In the genomic region with DNA sequence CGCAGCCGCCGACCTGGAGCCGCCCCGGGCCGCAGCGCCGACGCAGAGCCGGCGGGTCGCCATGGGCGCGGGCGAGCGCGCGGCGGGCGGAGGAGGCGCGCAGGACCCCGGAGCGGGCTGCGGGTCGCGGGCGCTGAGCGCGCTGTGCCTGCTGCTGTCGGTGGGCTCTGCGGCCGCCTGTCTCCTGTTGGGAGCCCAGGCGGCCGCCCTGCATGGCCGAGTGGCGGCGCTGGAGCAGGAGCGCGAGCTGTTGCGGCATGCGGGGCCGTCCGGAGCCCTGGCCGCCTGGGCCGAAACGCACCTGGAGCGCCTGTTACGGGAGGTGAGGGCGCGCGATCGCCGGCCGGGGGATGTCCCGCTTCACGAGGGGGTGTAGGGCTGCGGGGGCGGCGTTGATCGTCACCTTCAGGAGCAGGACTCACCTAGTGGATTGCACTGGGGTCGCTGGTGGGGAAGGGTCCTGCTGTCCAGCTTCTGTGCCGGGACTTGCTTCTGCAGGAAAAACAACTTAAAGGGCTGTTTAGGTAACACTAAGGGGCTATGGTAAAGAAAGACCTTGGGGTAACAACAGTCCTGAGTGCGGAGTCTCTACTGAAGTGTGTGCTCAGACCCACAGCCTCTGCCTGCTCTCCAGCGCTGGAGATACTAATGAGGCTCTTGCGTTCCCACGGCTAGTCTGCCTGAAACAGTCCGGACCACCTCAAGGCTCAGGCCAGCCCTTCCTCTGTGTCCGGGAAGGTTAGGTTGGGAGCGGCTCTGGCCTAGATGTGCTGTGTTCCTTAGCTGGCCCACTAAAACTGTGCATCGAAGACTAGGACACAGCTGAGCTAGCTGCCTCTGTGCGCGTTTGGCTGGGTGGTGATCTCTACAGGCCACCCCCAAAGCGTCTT, we compare ENCODE assay signal across 7 mouse cellular contexts. TPM values are rescaled to one million over a fixed set of nuclear protein-coding genes. Genes with fewer than 3 reads are reported as not detected.
DNase-seq lines count a peak whose midpoint lies in the region; ATAC-seq and TF ChIP-seq lines count a peak whose summit lies in the region.

No protein-coding gene starts in this region.

- 2% methylated on average over 67 of the region's 74 CpGs for WGBS in forebrain, embryonic 13.5 days
- WGBS in hindbrain, embryonic 12.5 days: 2% methylated on average over 73 of the region's 74 CpGs
- WGBS in limb, embryonic 13.5 days: 2% methylated on average over 58 of the region's 74 CpGs
- WGBS in midbrain, embryonic 16.5 days: 2% methylated on average over 67 of the region's 74 CpGs
- 6% methylated on average over 74 of the region's 74 CpGs for WGBS in thymus, adult 2 months

- H3K27me3 ChIP-seq in C2C12 (ENCODE audit: control insufficient read depth, insufficient read depth, insufficient read length): peaks cover 18% of the 10 kb centered on the region
- peaks cover 19% of the 10 kb centered on the region for H3K27me3 ChIP-seq in forebrain, embryonic 13.5 days
- peaks cover 13% of the 10 kb centered on the region; the same call in 1 of the 2 replicates for H3K27me3 ChIP-seq in hindbrain, embryonic 12.5 days
- H3K27me3 ChIP-seq in limb, embryonic 13.5 days: 0 out of 2 replicates have a peak, but pooled peaks cover 7% of the 10 kb centered on the region
- H3K27me3 ChIP-seq in midbrain, embryonic 16.5 days (ENCODE audit: control insufficient read depth, insufficient read depth, low read depth, low read length): no peaks in the 10 kb centered on the region
- H3K27me3 ChIP-seq in thymus, adult 2 months (ENCODE audit: control insufficient read depth, insufficient read depth, low read length): peaks cover 9% of the 10 kb centered on the region

- H3K79me3 ChIP-seq in C2C12 (ENCODE audit: low read depth): no peaks in the 10 kb centered on the region

- no peaks in the 10 kb centered on the region for H3K79me2 ChIP-seq in C2C12 (ENCODE audit: control insufficient read depth, insufficient read depth)

- DNase-seq in Muller cell, postnatal 12 days (ENCODE audit: inconsistent ontology term): peak; percentile 64
- no peak for DNase-seq in thymus, adult 2 months

- peak overlapping the region; percentile 59 for H3ac ChIP-seq in C2C12 (ENCODE audit: control insufficient read depth, insufficient read length, low read depth)

- peak; percentile 23 for TF ChIP-seq CTCF in C2C12 (IDR thresholded peaks at IDR 0.05; ENCODE audit: control insufficient read depth, insufficient read depth, insufficient read length)
- no peak for TF ChIP-seq CTCF in thymus, adult 2 months (IDR thresholded peaks at IDR 0.05; ENCODE audit: borderline replicate concordance, control insufficient read depth, extremely low read depth, insufficient read depth, low read length, poor library complexity)

- H3K4me2 ChIP-seq in forebrain, embryonic 13.5 days: peak overlapping the region; percentile 94
- peak overlapping the region; percentile 82 for H3K4me2 ChIP-seq in hindbrain, embryonic 12.5 days (replicated peaks)
- H3K4me2 ChIP-seq in limb, embryonic 13.5 days (replicated peaks): peak overlapping the region; percentile 88
- H3K4me2 ChIP-seq in midbrain, embryonic 16.5 days (ENCODE audit: low read length): peak overlapping the region; percentile 95

- peak overlapping the region; percentile 11 for H3K4me3 ChIP-seq in C2C12 (ENCODE audit: insufficient read depth, poor library complexity, severe bottlenecking)
- peak overlapping the region; percentile 58 for H3K4me3 ChIP-seq in forebrain, embryonic 13.5 days
- H3K4me3 ChIP-seq in hindbrain, embryonic 12.5 days: peak overlapping the region; percentile 71
- H3K4me3 ChIP-seq in limb, embryonic 13.5 days: peak overlapping the region; percentile 63
- H3K4me3 ChIP-seq in midbrain, embryonic 16.5 days (ENCODE audit: low read depth, low read length): peak overlapping the region; percentile 59
- peak overlapping the region; percentile 38 for H3K4me3 ChIP-seq in thymus, adult 2 months (ENCODE audit: control insufficient read depth, insufficient read depth, low read length)

- ATAC-seq in forebrain, embryonic 13.5 days: peak; percentile 78
- peak; percentile 86 for ATAC-seq in hindbrain, embryonic 12.5 days (ENCODE audit: low FRiP score)
- ATAC-seq in limb, embryonic 13.5 days (ENCODE audit: low FRiP score, low read depth): peak; percentile 78
- ATAC-seq in midbrain, embryonic 16.5 days: peak; percentile 86

- H3K27ac ChIP-seq in forebrain, embryonic 13.5 days: no peak overlapping the region
- peak overlapping the region; percentile 36; the same call in 1 of the 2 replicates for H3K27ac ChIP-seq in hindbrain, embryonic 12.5 days
- peak overlapping the region; percentile 72; the same call in 1 of the 2 replicates for H3K27ac ChIP-seq in limb, embryonic 13.5 days
- H3K27ac ChIP-seq in midbrain, embryonic 16.5 days (ENCODE audit: low read length): no peak overlapping the region
- no peak overlapping the region for H3K27ac ChIP-seq in thymus, adult 2 months (ENCODE audit: control insufficient read depth, insufficient read depth, low read length)

- no peaks in the 10 kb centered on the region for H3K36me3 ChIP-seq in C2C12 (ENCODE audit: control insufficient read depth, insufficient read depth)
- H3K36me3 ChIP-seq in forebrain, embryonic 13.5 days (ENCODE audit: poor library complexity, severe bottlenecking): peaks cover 1% of the 10 kb centered on the region; the same call in 1 of the 2 replicates
- no peaks in the 10 kb centered on the region for H3K36me3 ChIP-seq in hindbrain, embryonic 12.5 days
- peaks cover 2% of the 10 kb centered on the region for H3K36me3 ChIP-seq in limb, embryonic 13.5 days
- no peaks in the 10 kb centered on the region for H3K36me3 ChIP-seq in midbrain, embryonic 16.5 days (ENCODE audit: control insufficient read depth, insufficient read depth, low read length)
- H3K36me3 ChIP-seq in thymus, adult 2 months (ENCODE audit: control insufficient read depth, insufficient read depth, low read length): no peaks in the 10 kb centered on the region

- peaks cover 11% of the 10 kb centered on the region for H3K4me1 ChIP-seq in forebrain, embryonic 13.5 days
- peaks cover 10% of the 10 kb centered on the region for H3K4me1 ChIP-seq in hindbrain, embryonic 12.5 days
- H3K4me1 ChIP-seq in limb, embryonic 13.5 days: peaks cover 19% of the 10 kb centered on the region
- H3K4me1 ChIP-seq in midbrain, embryonic 16.5 days (ENCODE audit: control insufficient read depth, insufficient read depth, low read length): peaks cover 4% of the 10 kb centered on the region
- H3K4me1 ChIP-seq in thymus, adult 2 months (replicated peaks; ENCODE audit: control insufficient read depth, insufficient read depth, low read length): peaks cover 5% of the 10 kb centered on the region; the same call in 1 of the 2 replicates

- 0 out of 2 replicates have a peak, but pooled peaks cover 1% of the 10 kb centered on the region for H3K9me3 ChIP-seq in forebrain, embryonic 13.5 days (replicated peaks)
- no peaks in the 10 kb centered on the region; the same call in 1 of the 2 replicates for H3K9me3 ChIP-seq in hindbrain, embryonic 12.5 days (replicated peaks)
- peaks cover 3% of the 10 kb centered on the region; the same call in 1 of the 2 replicates for H3K9me3 ChIP-seq in limb, embryonic 13.5 days
- no peaks in the 10 kb centered on the region for H3K9me3 ChIP-seq in midbrain, embryonic 16.5 days (replicated peaks; ENCODE audit: control insufficient read depth, low read length, poor library complexity, severe bottlenecking)

- H3K9ac ChIP-seq in forebrain, embryonic 13.5 days: peak overlapping the region; percentile 70
- H3K9ac ChIP-seq in hindbrain, embryonic 12.5 days: peak overlapping the region; percentile 71
- H3K9ac ChIP-seq in limb, embryonic 13.5 days: peak overlapping the region; percentile 74
- peak overlapping the region; percentile 47 for H3K9ac ChIP-seq in midbrain, embryonic 16.5 days (ENCODE audit: low read depth, low read length)

- no peak for TF ChIP-seq POLR2A in thymus, adult 2 months (IDR thresholded peaks at IDR 0.05; ENCODE audit: control insufficient read depth, extremely low read depth, insufficient read depth, low read length, poor library complexity)

TF ChIP-seq in C2C12, 6 proteins besides CTCF, POLR2A, EP300 and RAD21:
- TF ChIP-seq USF1 (IDR thresholded peaks at IDR 0.05; ENCODE audit: low read depth) (no peak), FOSL1 (IDR thresholded peaks at IDR 0.05; ENCODE audit: insufficient read depth, low read length, poor library complexity, severe bottlenecking) (no peak)

RNA-seq across cellular contexts. Expression of a gene that starts 0.6 kb away (rescaled TPM):
- 0.43 TPM for polyA plus RNA-seq in C2C12 (2012; fragmentation: generic; extraction: Trizol)
- polyA plus RNA-seq in forebrain, embryonic 13.5 days (2015; fragmentation: Nextera tagmentation; extraction: Ambion mirVana): 1.3 and 1.7 TPM in 2 replicates
- 15.9 and 17.1 TPM in 2 replicates for polyA plus RNA-seq in hindbrain, embryonic 12.5 days (2016; fragmentation: Nextera tagmentation; extraction: Ambion mirVana)
- 23.3 and 23.6 TPM in 2 replicates for polyA plus RNA-seq in limb, embryonic 13.5 days (2015; fragmentation: Nextera tagmentation; extraction: Ambion mirVana)
- 3.0 and 4.1 TPM in 2 replicates for polyA plus RNA-seq in midbrain, embryonic 16.5 days (2015; fragmentation: Nextera tagmentation; extraction: Ambion mirVana)
- polyA plus RNA-seq in thymus, adult 2 months (2012; rRNA removed): 0.80 and 1.2 TPM in 2 replicates

RNA-seq across cellular contexts. Expression of a gene that starts 27.5 kb away (rescaled TPM):
- 0.05 TPM for polyA plus RNA-seq in C2C12 (2012; fragmentation: generic; extraction: Trizol)
- 0.23 TPM in 1 of 2 replicates, not detected in the other for polyA plus RNA-seq in forebrain, embryonic 13.5 days (2015; fragmentation: Nextera tagmentation; extraction: Ambion mirVana)
- 0.25 TPM in 1 of 2 replicates, not detected in the other for polyA plus RNA-seq in hindbrain, embryonic 12.5 days (2016; fragmentation: Nextera tagmentation; extraction: Ambion mirVana)
- polyA plus RNA-seq in limb, embryonic 13.5 days (2015; fragmentation: Nextera tagmentation; extraction: Ambion mirVana): 0.52 and 0.53 TPM in 2 replicates
- 0.34 and 0.48 TPM in 2 replicates for polyA plus RNA-seq in midbrain, embryonic 16.5 days (2015; fragmentation: Nextera tagmentation; extraction: Ambion mirVana)
- polyA plus RNA-seq in thymus, adult 2 months (2012; rRNA removed): 0.15 and 0.26 TPM in 2 replicates

RNA-seq across cellular contexts. Expression of a gene that starts 28.8 kb away (rescaled TPM):
- polyA plus RNA-seq in C2C12 (2012; fragmentation: generic; extraction: Trizol): 12.5 TPM
- 145 and 153 TPM in 2 replicates for polyA plus RNA-seq in forebrain, embryonic 13.5 days (2015; fragmentation: Nextera tagmentation; extraction: Ambion mirVana)
- polyA plus RNA-seq in hindbrain, embryonic 12.5 days (2016; fragmentation: Nextera tagmentation; extraction: Ambion mirVana): 150 and 161 TPM in 2 replicates
- polyA plus RNA-seq in limb, embryonic 13.5 days (2015; fragmentation: Nextera tagmentation; extraction: Ambion mirVana): 146 and 156 TPM in 2 replicates
- 137 and 160 TPM in 2 replicates for polyA plus RNA-seq in midbrain, embryonic 16.5 days (2015; fragmentation: Nextera tagmentation; extraction: Ambion mirVana)
- polyA plus RNA-seq in thymus, adult 2 months (2012; rRNA removed): 62.9 and 68.2 TPM in 2 replicates

Comparison
In these comparisons a context has a peak if more than half of its experiments do, and no peak if none do; other contexts are left out.
1. H3K4me3 ChIP-seq: peak in every context shown above with its lines; median percentile 71 in hindbrain, embryonic 12.5 days; 63 in limb, embryonic 13.5 days; 59 in midbrain, embryonic 16.5 days; 58 in forebrain, embryonic 13.5 days; 38 in thymus, adult 2 months; 11 in C2C12.
2. H3K27ac ChIP-seq: peak in hindbrain, embryonic 12.5 days (single experiment) and limb, embryonic 13.5 days (single experiment); none in forebrain, embryonic 13.5 days (single experiment), midbrain, embryonic 16.5 days (single experiment) and thymus, adult 2 months (single experiment).
3. Peak in every context shown above with its lines, with median percentiles within 50 percentile points of each other: ATAC-seq, H3K4me2 ChIP-seq and H3K9ac ChIP-seq.